Mouse (Mus musculus) thymus, adult 2 months (tissue): ENCODE measurements around the gene Dhx16.

Source experiments
- CTCF ChIP-seq: fragments of 200-500 bp; IDR thresholded peaks from 2 replicates; pipeline ENCODE4 v1.5.1; 2012; ENCODE audit warnings: mild to moderate bottlenecking, control low read depth, low read length, moderate library complexity, borderline replicate concordance; ENCODE audit not compliant: control insufficient read depth, poor library complexity, insufficient read depth; ENCODE audit errors: extremely low read depth
- POLR2A ChIP-seq: fragments of 200-500 bp; IDR thresholded peaks from 2 replicates; pipeline ENCODE4 v1.6.1; 2012; ENCODE audit warnings: mild to moderate bottlenecking, low read length, control low read depth, moderate library complexity; ENCODE audit not compliant: control insufficient read depth, poor library complexity, insufficient read depth; ENCODE audit errors: extremely low read depth

DNA sequence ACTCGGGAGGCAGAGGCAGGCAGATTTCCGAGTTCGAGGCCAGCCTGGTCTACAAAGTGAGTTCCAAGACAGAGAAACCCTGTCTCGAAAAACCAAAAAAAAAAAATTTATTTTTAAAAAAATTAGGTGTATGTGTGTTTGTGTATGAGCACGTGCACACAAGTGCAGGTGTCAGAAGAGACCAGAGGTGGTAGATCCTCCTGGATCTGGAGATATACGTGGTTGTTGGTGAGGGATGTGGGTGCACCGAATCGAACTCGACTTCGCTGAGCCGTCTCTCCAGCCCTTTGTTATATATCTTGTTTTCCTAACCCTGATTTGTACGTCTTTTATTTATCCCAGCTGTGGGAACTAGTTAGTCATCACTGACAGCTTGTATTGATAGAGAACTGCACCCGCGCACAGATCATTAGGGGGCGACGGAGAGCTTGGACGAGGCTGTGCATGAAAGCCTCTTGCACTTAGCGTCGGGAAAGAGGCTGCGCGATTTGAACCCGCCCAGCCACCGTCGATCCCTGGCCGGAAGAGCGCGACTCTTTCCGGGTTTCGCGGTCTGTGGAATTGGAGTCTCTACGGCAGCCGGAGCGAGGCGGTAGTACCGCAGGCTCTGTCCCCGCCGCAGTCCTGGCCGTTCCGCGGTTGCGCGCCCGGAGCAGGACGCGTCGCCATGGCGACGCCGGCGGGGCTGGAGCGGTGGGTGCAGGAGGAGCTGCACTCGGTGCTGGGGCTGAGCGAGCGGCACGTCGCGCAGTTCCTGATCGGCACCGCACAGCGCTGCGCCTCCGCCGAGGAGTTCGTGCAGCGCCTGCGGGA is at the start of gene Dhx16:
- TF ChIP-seq POLR2A: 0 out of 2 replicates have a peak, but pooled peaks have one; percentile 31
- TF ChIP-seq CTCF: peak; percentile 60; the same call in 1 of the 2 replicates
